Mouse (Mus musculus): Measurements from ENCODE around the gene Cnot10.

Cnot10 gene

DNA sequence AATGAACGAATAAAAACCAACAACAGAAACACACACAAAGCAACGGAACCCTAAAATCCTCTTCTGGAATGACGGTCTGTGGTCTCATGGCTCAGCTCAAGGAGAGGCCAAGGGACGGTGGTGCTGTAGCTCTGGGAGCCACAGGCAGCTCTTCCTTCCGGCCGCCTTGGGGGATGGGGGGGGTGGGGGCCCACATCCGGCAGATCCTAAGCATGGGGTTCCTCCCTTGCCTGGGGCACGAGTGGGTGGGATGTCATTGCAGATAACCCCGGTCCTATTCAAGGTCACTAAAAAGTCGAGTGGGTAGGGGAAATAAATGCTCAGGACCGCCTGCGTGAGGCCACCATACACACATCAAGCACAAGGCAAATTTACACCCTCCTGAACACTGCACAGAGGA is 93.2 kb downstream of the Cnot10 start:
- DNase-seq (ENCODE audit: low spot score): no peak

DNA sequence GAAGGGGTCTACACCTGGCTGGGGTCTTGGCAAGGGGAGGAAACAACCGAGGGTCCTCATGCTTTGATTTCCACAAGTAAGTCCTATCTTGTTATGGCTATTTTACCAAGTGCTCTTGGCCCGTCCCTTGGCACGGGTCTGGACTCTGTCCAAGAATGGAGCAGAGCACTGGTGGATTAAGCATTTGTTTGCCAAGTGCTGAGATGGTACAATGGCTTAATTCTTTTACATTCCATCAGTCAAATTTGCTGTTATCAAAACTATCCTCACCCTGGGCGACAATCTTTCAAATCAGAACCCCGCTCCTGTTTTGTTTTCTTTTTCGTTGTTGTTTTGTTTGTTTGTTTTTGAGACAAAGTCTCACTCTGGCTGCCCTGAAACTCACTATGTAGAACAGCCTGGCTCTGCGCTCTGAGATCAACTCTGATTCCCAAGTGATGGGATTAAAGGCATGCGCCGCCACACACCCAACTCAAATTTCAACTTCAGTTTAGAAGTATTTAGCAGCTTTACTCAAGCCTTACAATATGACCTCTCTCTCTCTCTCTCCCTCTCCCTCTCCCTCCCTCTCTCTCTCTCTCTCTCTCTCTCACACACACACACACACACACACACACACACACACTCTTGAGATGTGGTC is 95.1 kb downstream of the Cnot10 start:
- no peak for DNase-seq (ENCODE audit: low spot score)

DNA sequence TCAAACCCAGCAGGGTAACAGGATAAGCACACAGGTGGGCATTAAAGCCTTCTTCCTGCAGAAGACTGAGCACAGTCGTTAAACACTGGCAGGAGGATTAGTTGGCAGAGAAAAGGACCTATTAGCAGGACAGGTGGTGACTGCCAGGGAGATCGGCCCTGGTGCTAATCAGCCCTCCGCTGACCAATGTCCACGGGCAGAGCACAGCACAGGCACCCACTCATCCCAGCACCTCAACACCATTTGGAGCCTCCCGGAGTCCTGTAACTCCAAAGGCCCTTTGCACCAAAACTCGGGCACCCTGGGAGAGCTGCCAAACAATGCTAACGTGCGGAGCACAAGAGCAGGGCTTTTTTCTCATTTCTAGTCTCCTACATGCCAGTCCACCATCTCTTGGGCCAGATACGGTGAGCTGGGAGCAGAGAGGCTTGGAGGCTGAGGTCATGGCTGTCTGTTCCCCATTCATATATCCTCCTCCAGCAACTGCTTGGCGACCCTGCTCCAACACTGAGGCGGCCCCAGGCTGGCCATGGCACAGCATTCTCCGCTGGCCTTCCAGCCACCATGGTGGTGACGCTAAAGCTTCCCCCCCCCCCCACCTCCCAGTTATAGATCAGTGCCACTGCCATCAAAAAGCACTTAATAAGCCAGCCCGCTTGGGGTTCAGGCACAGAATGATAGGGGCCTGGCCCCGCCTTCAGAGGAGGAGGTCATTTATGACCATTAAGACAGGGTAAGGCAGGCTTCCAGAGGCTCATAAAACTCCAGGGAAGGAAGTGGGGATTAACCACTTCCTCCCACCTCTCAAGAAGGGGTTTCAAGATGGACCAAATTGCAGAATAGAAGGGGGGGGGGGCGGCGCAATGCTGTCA is 95.9 kb downstream of the Cnot10 start:
- no peak for DNase-seq (ENCODE audit: low spot score)

GRCm38 (mm10) chr9:114541279-114541741 is 98.7 kb downstream of the Cnot10 start:
- no peak for DNase-seq (ENCODE audit: low spot score)

GRCm38 (mm10) chr9:114538996-114539563 is 100.9 kb downstream of the Cnot10 start:
- no peak for DNase-seq (ENCODE audit: low spot score)

DNA sequence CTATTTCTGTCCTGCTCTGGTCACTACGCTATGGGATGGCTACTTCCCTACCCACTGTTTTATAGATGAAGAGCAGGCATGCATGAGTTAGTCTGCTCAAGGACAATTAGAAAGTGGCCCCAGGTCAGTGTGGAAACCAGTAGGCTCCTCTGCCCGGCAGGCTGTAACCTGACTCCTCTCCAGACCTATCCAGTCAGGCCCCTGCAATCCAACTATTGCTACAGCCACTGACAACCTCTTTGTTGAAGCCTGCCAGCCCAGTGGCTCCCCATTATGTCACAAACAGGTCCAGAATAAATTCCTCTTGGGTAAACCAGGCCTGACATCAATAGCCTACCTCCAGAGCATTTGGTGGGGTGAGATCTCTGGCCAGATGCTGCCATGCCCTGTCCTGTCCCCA is 103.4 kb downstream of the Cnot10 start:
- no peak for DNase-seq (ENCODE audit: low spot score)
